Mouse (Mus musculus): Measurements from ENCODE around the gene Cldn34c1. TPM values are rescaled to one million over a fixed set of nuclear protein-coding genes. Genes with fewer than 3 reads are reported as not detected.
"Not testable (repeated sequence)": the region's sequence is repeated elsewhere in the genome, so short reads cannot be mapped to it uniquely, and the experiment has no call there.

Cldn34c1 gene
- 0.12 TPM for polyA plus RNA-seq (2012; fragmentation: generic; extraction: Trizol)
- long read RNA-seq, experiment 1, partial matches to known transcripts, result 0 of 2 reads
- long read RNA-seq, experiment 1, other reads (novel, unspliced or antisense), result 2 of 2 reads
- long read RNA-seq, experiment 2, partial matches to known transcripts, result 2 of 8 reads
- long read RNA-seq, experiment 2, other reads (novel, unspliced or antisense), result 6 of 8 reads

DNA sequence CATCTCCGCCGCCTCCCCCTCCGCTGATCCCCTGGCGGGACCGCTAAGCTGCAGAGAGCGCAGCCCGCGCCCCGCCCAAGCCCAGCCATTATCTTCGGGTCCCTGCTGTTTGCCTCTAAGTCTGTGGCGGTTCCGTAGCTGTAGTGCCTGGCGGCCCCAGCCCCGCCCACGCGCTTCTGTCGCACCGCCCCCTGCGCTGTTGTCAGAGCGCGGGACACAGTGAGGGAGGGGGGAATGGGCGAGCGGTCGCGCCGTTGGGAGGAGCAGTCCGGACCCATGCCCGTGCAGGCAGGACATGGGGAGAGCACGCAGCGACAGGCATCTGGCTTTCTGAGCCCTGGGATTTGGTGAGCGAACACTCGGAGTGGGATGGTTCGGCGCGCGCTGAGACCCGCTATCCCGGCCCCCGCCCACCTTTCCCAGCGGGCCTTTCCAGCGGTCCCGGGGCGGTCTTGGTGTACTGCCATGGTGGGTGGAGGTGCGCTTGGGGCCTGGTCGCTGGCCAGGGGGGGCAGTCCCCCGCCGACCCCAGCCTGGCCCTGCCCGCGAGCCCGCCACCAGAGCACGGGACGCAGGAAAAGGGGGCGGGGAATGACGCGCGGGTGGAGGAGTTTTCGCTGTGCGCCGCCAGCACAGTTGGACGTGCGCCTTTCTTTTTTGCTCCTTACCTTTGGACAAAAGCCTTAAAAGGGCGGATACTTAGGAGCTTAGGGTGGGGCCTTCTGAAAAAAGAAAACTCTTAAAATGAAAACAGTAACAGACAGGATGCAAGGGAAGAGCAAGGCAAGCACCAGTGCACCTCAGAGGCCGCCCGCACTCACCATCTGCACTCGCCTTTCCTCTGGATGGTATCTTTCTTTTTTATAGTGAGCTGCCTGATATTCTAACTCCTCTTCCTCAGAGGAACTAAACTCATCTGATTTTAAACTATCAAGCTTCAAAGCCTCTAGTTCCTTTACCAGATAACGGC, at the start of gene Cldn34c1:
Gene Cldn34c1 (plus strand): TSS at position 205 of the 970 bp plus-strand sequence.
- no peak for TF ChIP-seq MAX (IDR thresholded peaks at IDR 0.05)
- no peak for TF ChIP-seq MYOG (IDR thresholded peaks at IDR 0.05; ENCODE audit: control insufficient read depth, extremely low read depth, insufficient read length)
- no peak for TF ChIP-seq USF1 (IDR thresholded peaks at IDR 0.05; ENCODE audit: low read depth)
- TF ChIP-seq MYOD1 (IDR thresholded peaks at IDR 0.05; ENCODE audit: control insufficient read depth, insufficient read length, low read depth), result no peak
- TF ChIP-seq FOSL1 (IDR thresholded peaks at IDR 0.05; ENCODE audit: insufficient read depth, low read length, poor library complexity, severe bottlenecking), result no peak
- TF ChIP-seq CEBPB (IDR thresholded peaks at IDR 0.05; ENCODE audit: low read depth), result no peak
- TF ChIP-seq CTCF (IDR thresholded peaks at IDR 0.05; ENCODE audit: control insufficient read depth, insufficient read depth, insufficient read length), result no peak
- no peak within 1 kb of the TSS for H3ac ChIP-seq (ENCODE audit: control insufficient read depth, insufficient read length, low read depth)
- H3K36me3 ChIP-seq (ENCODE audit: control insufficient read depth, insufficient read depth), result no peaks in the 10 kb centered on the region
- no peaks in the 10 kb centered on the region for H3K79me3 ChIP-seq (ENCODE audit: low read depth)
- H3K4me3 ChIP-seq (ENCODE audit: insufficient read depth, poor library complexity, severe bottlenecking), result no peak within 1 kb of the TSS
- no peaks in the 10 kb centered on the region for H3K27me3 ChIP-seq (ENCODE audit: control insufficient read depth, insufficient read depth, insufficient read length)
- H3K79me2 ChIP-seq (ENCODE audit: control insufficient read depth, insufficient read depth), result no peaks in the 10 kb centered on the region

- no peaks in the 10 kb centered on the region for H3K27me3 ChIP-seq (ENCODE audit: control insufficient read depth, insufficient read depth, insufficient read length)
- no peak overlapping the region for H3K4me3 ChIP-seq (ENCODE audit: insufficient read depth, poor library complexity, severe bottlenecking)
- peaks cover 4% of the 10 kb centered on the region for H3K79me3 ChIP-seq (ENCODE audit: low read depth)
- TF ChIP-seq FOSL1 (IDR thresholded peaks at IDR 0.05; ENCODE audit: insufficient read depth, low read length, poor library complexity, severe bottlenecking) (no peak), MAX (IDR thresholded peaks at IDR 0.05) (no peak), USF1 (IDR thresholded peaks at IDR 0.05; ENCODE audit: low read depth) (no peak)
- no peak overlapping the region for H3ac ChIP-seq (ENCODE audit: control insufficient read depth, insufficient read length, low read depth)
- H3K79me2 ChIP-seq (ENCODE audit: control insufficient read depth, insufficient read depth), result peaks cover 11% of the 10 kb centered on the region
- no peaks in the 10 kb centered on the region for H3K36me3 ChIP-seq (ENCODE audit: control insufficient read depth, insufficient read depth)
Observed at GRCm38 (mm10) chrX:123087441-123087840, 15.9 kb upstream of the Cldn34c1 start.

DNA sequence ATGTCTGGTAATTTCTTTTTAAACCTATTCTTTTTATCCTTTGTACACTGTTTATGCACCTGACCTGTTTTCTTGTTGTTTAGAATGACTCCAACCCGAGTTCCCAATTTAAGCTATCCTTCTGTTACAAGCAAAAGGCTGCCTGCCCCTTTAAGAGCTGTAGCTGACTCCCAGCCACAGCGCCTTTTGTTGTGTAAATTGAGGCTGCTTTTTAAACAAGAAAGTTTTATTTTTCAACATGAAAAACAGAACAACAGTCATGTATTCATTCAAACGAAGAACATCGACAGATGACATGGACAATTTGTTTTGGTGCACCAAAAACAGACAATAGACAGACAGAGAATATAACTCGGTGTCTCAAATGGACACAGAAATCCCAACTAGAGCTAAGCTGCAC, 489 bp upstream of the Cldn34c1 start:
- not testable (repeated sequence) for H3ac ChIP-seq (ENCODE audit: control insufficient read depth, insufficient read length, low read depth); H3K36me3 ChIP-seq (ENCODE audit: control insufficient read depth, insufficient read depth); H3K79me3 ChIP-seq (ENCODE audit: low read depth); H3K79me2 ChIP-seq (ENCODE audit: control insufficient read depth, insufficient read depth); H3K4me3 ChIP-seq (ENCODE audit: insufficient read depth, poor library complexity, severe bottlenecking); H3K27me3 ChIP-seq (ENCODE audit: control insufficient read depth, insufficient read depth, insufficient read length)

- not testable (repeated sequence) for H3K36me3 ChIP-seq (ENCODE audit: control insufficient read depth, insufficient read depth); H3K4me3 ChIP-seq (ENCODE audit: insufficient read depth, poor library complexity, severe bottlenecking)
Observed at GRCm38 (mm10) chrX:123104692-123105091, 1.4 kb downstream of the Cldn34c1 start.

DNA sequence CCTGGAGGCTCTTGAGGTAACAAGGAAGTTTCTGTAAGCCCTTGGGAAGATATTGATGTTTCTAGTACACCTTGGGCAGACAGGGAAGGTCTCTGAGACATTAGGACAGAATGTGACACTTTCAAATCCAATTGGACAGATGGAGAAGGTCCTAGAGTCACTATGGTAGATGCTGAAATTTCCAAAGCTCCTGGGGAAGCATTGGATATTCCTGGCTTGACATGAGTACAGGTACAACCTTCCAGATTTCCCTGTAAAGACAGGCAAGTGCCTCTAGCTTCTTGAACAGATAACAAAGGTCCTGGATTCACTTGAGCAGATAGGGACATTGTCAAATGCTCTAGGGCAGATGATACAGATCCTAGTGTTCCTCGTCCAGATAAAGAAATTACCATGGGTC, 119.1 kb downstream of the Cldn34c1 start, which contains the start of gene Srsx:
Gene Srsx (minus strand): TSS at position 101 of the 400 bp plus-strand sequence.
- not testable (repeated sequence) for H3ac ChIP-seq (ENCODE audit: control insufficient read depth, insufficient read length, low read depth); H3K27me3 ChIP-seq (ENCODE audit: control insufficient read depth, insufficient read depth, insufficient read length); H3K4me3 ChIP-seq (ENCODE audit: insufficient read depth, poor library complexity, severe bottlenecking); H3K79me3 ChIP-seq (ENCODE audit: low read depth); H3K36me3 ChIP-seq (ENCODE audit: control insufficient read depth, insufficient read depth); H3K79me2 ChIP-seq (ENCODE audit: control insufficient read depth, insufficient read depth)

More at GRCm38 (mm10) chrX:123104692-123105091, 1.4 kb downstream of the Cldn34c1 start:
- not testable (repeated sequence) for H3ac ChIP-seq (ENCODE audit: control insufficient read depth, insufficient read length, low read depth); H3K27me3 ChIP-seq (ENCODE audit: control insufficient read depth, insufficient read depth, insufficient read length); H3K79me3 ChIP-seq (ENCODE audit: low read depth); H3K79me2 ChIP-seq (ENCODE audit: control insufficient read depth, insufficient read depth)

Other genes with a start within 250 kb of the Cldn34c1 start
- gene Gm17521, start 73.8 kb upstream of the Cldn34c1 start, polyA plus RNA-seq (2012; fragmentation: generic; extraction: Trizol), result not detected
- gene Srsx, start 119.0 kb downstream of the Cldn34c1 start, polyA plus RNA-seq (2012; fragmentation: generic; extraction: Trizol), result not detected
- not detected for gene Gm17577, start 143.4 kb downstream of the Cldn34c1 start, polyA plus RNA-seq (2012; fragmentation: generic; extraction: Trizol)

All from C2C12 (cell line).